Mouse (Mus musculus): Measurements from ENCODE around the gene Kars.

- TF ChIP-seq GATA1 (IDR thresholded peaks at IDR 0.05; ENCODE audit: borderline replicate concordance, low read length) = no peak
- no peak for TF ChIP-seq FLI1 (IDR thresholded peaks at IDR 0.05; ENCODE audit: low read length)
Measured at GRCm38 (mm10) chr8:111962589-111962988, 48.5 kb downstream of the Kars start.
